Comparison of ENCODE assay signal across 9 mouse cellular contexts in genomic region chr12:87131619-87132018, GRCm38 (mm10). TPM values are rescaled to one million over a fixed set of nuclear protein-coding genes. Genes with fewer than 3 reads are reported as not detected.
DNase-seq lines count a peak whose midpoint lies in the region; ATAC-seq and TF ChIP-seq lines count a peak whose summit lies in the region.
"Had no signal": no experiment of that assay in that cellular context is flagged by ENCODE, and none has a peak within 500 bp of the region (broad histone marks: within the 10 kb centered on the region; RNA-seq: fewer than 3 reads in every experiment).

No protein-coding gene starts in this region.

- H3K4me2 ChIP-seq in intestine, postnatal 0 days (replicated peaks; ENCODE audit: low read depth), result no peak overlapping the region
- no peak overlapping the region for H3K4me2 ChIP-seq in intestine, embryonic 15.5 days (replicated peaks)
- H3K4me2 ChIP-seq: embryonic facial prominence, embryonic 12.5 days; lung, embryonic 15.5 days had no signal

- no peaks in the 10 kb centered on the region for H3K9me3 ChIP-seq in intestine, postnatal 0 days (ENCODE audit: control insufficient read depth)
- no peaks in the 10 kb centered on the region for H3K9me3 ChIP-seq in intestine, embryonic 15.5 days
- H3K9me3 ChIP-seq: embryonic facial prominence, embryonic 12.5 days; lung, embryonic 15.5 days had no signal

- no peak overlapping the region for H3K4me3 ChIP-seq in intestine, postnatal 0 days (ENCODE audit: low read depth, low read length)
- H3K4me3 ChIP-seq in intestine, embryonic 15.5 days (replicated peaks), result no peak overlapping the region
- H3K4me3 ChIP-seq: embryonic facial prominence, embryonic 12.5 days; lung, embryonic 15.5 days had no signal

- TF ChIP-seq CTCF in intestine, postnatal 0 days (IDR thresholded peaks at IDR 0.05; ENCODE audit: low read depth), result peak; percentile 73

- H3K27me3 ChIP-seq in intestine, postnatal 0 days (replicated peaks; ENCODE audit: control insufficient read depth, insufficient read depth, low read length), result no peaks in the 10 kb centered on the region
- no peaks in the 10 kb centered on the region for H3K27me3 ChIP-seq in intestine, embryonic 15.5 days (replicated peaks)
- H3K27me3 ChIP-seq: embryonic facial prominence, embryonic 12.5 days; lung, embryonic 15.5 days had no signal

- H3K9ac ChIP-seq in intestine, postnatal 0 days (ENCODE audit: low read depth, low read length), result no peak overlapping the region
- no peak overlapping the region for H3K9ac ChIP-seq in intestine, embryonic 15.5 days
- H3K9ac ChIP-seq: embryonic facial prominence, embryonic 12.5 days; lung, embryonic 15.5 days had no signal

- DNase-seq in B cell, adult 2 months, result peak; percentile 62 to 66
- peak; percentile 39 for DNase-seq in Muller cell, postnatal 12 days (ENCODE audit: inconsistent ontology term)
- peak; percentile 78 for DNase-seq in retina, embryonic 14.5 days (ENCODE audit: low spot score)
- no peak for DNase-seq in left cerebral cortex, adult 11 months (ENCODE audit: low spot score)

- no peak for ATAC-seq in intestine, postnatal 0 days
- ATAC-seq in intestine, embryonic 15.5 days, result no peak
- peak; percentile 35; the same call in 1 of the 2 replicates for ATAC-seq in granulocyte monocyte progenitor cell, adult 5-6 weeks (replicated peaks; ENCODE audit: poor library complexity, severe bottlenecking)

- WGBS in intestine, postnatal 0 days, result 65% methylated on average over 3 of the region's 3 CpGs
- 58% methylated on average over 3 of the region's 3 CpGs for WGBS in intestine, embryonic 15.5 days

- H3K27ac ChIP-seq in intestine, postnatal 0 days (ENCODE audit: low read depth, low read length), result no peak overlapping the region
- H3K27ac ChIP-seq in intestine, embryonic 15.5 days, result no peak overlapping the region
- H3K27ac ChIP-seq: embryonic facial prominence, embryonic 12.5 days; lung, embryonic 15.5 days had no signal

- H3K4me1 ChIP-seq in intestine, postnatal 0 days (replicated peaks; ENCODE audit: control insufficient read depth, insufficient read depth, low read length), result no peaks in the 10 kb centered on the region
- H3K4me1 ChIP-seq in intestine, embryonic 15.5 days (replicated peaks), result no peaks in the 10 kb centered on the region
- H3K4me1 ChIP-seq: embryonic facial prominence, embryonic 12.5 days; lung, embryonic 15.5 days had no signal

- H3K36me3 ChIP-seq in intestine, postnatal 0 days (ENCODE audit: control insufficient read depth, insufficient read depth), result peaks cover 15% of the 10 kb centered on the region; the same call in 1 of the 2 replicates
- no peaks in the 10 kb centered on the region for H3K36me3 ChIP-seq in intestine, embryonic 15.5 days

RNA-seq across cellular contexts. Expression of gene Gstz1, which starts 15.3 kb away (rescaled TPM):
- 58.8 and 62.4 TPM in 2 replicates for polyA plus RNA-seq in intestine, postnatal 0 days (2015; fragmentation: Nextera tagmentation; extraction: Ambion mirVana)
- polyA plus RNA-seq in intestine, embryonic 15.5 days (2015; fragmentation: Nextera tagmentation; extraction: Ambion mirVana), result 44.8 and 48.5 TPM in 2 replicates
- 34.2 and 45.7 TPM in 2 replicates for total RNA-seq in granulocyte monocyte progenitor cell, adult 5-6 weeks (2014; fragmentation: Nextera tagmentation)
- 22.3 and 28.8 TPM in 2 replicates for total RNA-seq in granulocyte monocyte progenitor cell, adult 5-6 weeks (2017)

RNA-seq across cellular contexts. Expression of gene Pomt2, which starts 16.1 kb away (rescaled TPM):
- 5.7 and 6.2 TPM in 2 replicates for polyA plus RNA-seq in intestine, postnatal 0 days (2015; fragmentation: Nextera tagmentation; extraction: Ambion mirVana)
- 12.9 and 13.1 TPM in 2 replicates for polyA plus RNA-seq in intestine, embryonic 15.5 days (2015; fragmentation: Nextera tagmentation; extraction: Ambion mirVana)
- 8.8 and 11.8 TPM in 2 replicates for total RNA-seq in granulocyte monocyte progenitor cell, adult 5-6 weeks (2014; fragmentation: Nextera tagmentation)
- total RNA-seq in granulocyte monocyte progenitor cell, adult 5-6 weeks (2017), result 7.9 and 9.8 TPM in 2 replicates

RNA-seq across cellular contexts. Expression of gene Ngb, which starts 29.3 kb away (rescaled TPM):
- 2.0 and 2.8 TPM in 2 replicates for polyA plus RNA-seq in intestine, postnatal 0 days (2015; fragmentation: Nextera tagmentation; extraction: Ambion mirVana)
- 1.1 and 1.2 TPM in 2 replicates for polyA plus RNA-seq in intestine, embryonic 15.5 days (2015; fragmentation: Nextera tagmentation; extraction: Ambion mirVana)
- total RNA-seq in granulocyte monocyte progenitor cell, adult 5-6 weeks (2014; fragmentation: Nextera tagmentation), result not detected in 2 replicates
- not detected in 2 replicates for total RNA-seq in granulocyte monocyte progenitor cell, adult 5-6 weeks (2017)
